Mouse (Mus musculus): ENCODE data around the gene Tnp1. TPM values are rescaled to one million over a fixed set of nuclear protein-coding genes. Genes with fewer than 3 reads are reported as not detected.

The Tnp1 gene
- polyA plus RNA-seq, 1 experiment: not detected

DNA sequence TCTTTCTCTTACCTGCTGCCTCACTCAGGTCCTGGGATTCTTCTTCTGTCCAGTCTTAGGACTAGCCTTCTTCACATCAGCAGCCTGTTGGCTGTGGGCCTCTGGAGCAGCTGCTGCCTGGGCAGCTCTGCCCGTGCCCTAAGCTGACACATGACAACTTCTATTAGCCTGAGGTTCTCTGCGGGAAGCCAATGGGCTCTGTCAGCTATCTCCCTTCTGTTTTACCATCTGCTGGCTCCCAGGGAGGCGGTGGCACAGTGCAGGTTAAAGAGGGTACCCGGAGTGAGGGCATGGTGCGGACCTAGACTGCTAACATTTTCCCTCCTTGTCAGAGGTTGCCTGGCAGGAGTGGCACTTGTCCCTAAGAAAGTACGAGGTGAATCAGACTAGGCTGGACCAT lies 39.5 kb upstream of the Tnp1 start:
- H3K4me3 ChIP-seq (ENCODE audit: low read depth, low read length): no peak overlapping the region
- no peaks in the 10 kb centered on the region for H3K36me3 ChIP-seq (ENCODE audit: control insufficient read depth, insufficient read depth, low read length, poor library complexity, severe bottlenecking)
- no peak overlapping the region for H3K27ac ChIP-seq (ENCODE audit: insufficient read depth, low read length)
- H3K27me3 ChIP-seq (ENCODE audit: control insufficient read depth, insufficient read depth, low read length, poor library complexity, severe bottlenecking): no peaks in the 10 kb centered on the region
- H3K4me1 ChIP-seq (ENCODE audit: control insufficient read depth, insufficient read depth, low read length): no peaks in the 10 kb centered on the region
- H3K9me3 ChIP-seq (replicated peaks; ENCODE audit: control insufficient read depth, insufficient read depth, low read length, poor library complexity, severe bottlenecking): no peaks in the 10 kb centered on the region
- TF ChIP-seq POLR2A (IDR thresholded peaks at IDR 0.05; ENCODE audit: insufficient read depth, low read length) (no peak), EP300 (IDR thresholded peaks at IDR 0.05; ENCODE audit: insufficient read depth, low read depth, low read length) (no peak), CTCF (IDR thresholded peaks at IDR 0.05; ENCODE audit: low read depth, low read length) (no peak)
- H3K9ac ChIP-seq (ENCODE audit: low read depth, poor library complexity, severe bottlenecking): no peak overlapping the region

DNA sequence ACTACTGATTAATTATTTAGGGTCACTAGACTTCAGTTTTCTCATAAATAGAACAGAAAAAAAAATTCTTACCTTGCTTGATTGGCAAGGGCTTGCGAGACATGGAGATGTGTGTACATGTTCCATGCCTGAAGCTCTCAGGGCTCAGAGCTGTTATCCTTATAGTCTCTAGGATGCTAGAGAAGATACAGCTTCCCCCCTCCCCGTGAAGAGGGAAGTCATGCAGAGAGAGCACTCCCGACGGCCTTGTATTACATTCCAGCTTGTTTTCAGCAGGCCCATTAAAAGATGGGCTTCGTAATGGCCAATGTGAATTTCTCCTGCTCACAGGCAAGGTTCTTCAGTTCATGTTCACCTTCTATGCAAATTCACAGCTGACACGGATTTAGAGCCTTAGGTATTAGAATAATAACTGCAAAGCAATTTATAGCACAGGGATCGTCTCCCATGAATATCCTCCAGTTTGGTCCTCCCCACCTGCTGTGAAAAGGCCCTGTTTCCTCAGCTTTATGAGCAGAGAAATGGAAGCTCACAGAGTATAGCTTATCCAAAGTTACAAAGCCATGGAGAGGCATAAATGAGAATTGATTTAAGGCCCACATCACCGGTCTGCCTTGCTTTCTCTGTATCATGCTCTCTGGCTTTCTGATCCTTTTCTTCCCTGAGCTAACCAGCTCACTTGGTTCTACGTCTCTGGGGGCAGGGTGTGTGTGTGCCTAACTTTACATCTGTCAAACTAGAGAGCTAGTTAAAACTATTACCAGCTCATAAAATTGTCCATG lies 38.0 kb upstream of the Tnp1 start:
- Histone ChIP-seq H3K4me3 (ENCODE audit: low read depth, low read length) (no peak overlapping the region), H3K4me1 (ENCODE audit: control insufficient read depth, insufficient read depth, low read length) (no peaks in the 10 kb centered on the region), H3K27ac (ENCODE audit: insufficient read depth, low read length) (no peak overlapping the region), H3K9ac (ENCODE audit: low read depth, poor library complexity, severe bottlenecking) (no peak overlapping the region), H3K27me3 (ENCODE audit: control insufficient read depth, insufficient read depth, low read length, poor library complexity, severe bottlenecking) (no peaks in the 10 kb centered on the region), H3K9me3 (replicated peaks; ENCODE audit: control insufficient read depth, insufficient read depth, low read length, poor library complexity, severe bottlenecking) (no peaks in the 10 kb centered on the region), H3K36me3 (ENCODE audit: control insufficient read depth, insufficient read depth, low read length, poor library complexity, severe bottlenecking) (no peaks in the 10 kb centered on the region)
- TF ChIP-seq CTCF (IDR thresholded peaks at IDR 0.05; ENCODE audit: low read depth, low read length): no peak
- no peak for TF ChIP-seq POLR2A (IDR thresholded peaks at IDR 0.05; ENCODE audit: insufficient read depth, low read length)
- no peak for TF ChIP-seq EP300 (IDR thresholded peaks at IDR 0.05; ENCODE audit: insufficient read depth, low read depth, low read length)

DNA sequence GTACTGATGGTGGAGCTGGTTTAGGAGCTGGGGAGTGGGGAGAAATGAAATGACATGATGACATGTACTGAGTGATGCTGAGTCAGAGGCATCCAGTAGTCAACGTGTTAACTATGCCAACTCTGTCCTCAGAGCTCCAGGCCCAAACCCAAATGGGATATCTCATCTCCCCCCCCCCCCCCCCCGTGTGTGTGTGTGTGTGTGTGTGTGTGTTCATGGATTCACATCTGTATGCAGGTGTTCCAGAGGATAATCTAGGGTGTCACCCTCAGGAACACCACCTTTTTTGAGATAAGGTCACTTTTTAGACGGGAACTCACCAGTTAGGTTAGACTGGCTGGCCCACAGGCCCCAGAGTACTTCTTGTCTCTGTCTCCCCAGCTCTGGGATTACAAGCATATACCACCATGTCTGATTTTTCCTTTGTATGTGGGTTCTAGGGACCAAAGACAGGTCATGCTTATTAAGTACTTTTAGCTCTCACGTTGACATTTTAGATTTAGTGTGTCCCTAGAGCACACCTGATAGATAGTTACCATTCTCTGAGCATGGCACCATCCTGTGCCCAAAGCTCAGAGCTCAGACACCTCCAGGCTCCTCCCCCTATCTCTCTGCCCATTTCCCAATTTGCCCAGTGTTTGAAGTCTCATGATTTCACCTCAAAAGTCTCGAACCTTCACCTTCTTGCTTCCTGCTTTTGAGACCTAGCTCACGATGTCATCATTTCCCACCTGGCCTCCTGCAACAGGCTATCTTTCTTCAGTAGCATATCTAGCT lies 31.4 kb upstream of the Tnp1 start:
- H3K4me3 ChIP-seq (ENCODE audit: low read depth, low read length): no peak overlapping the region
- TF ChIP-seq POLR2A (IDR thresholded peaks at IDR 0.05; ENCODE audit: insufficient read depth, low read length) (no peak), CTCF (IDR thresholded peaks at IDR 0.05; ENCODE audit: low read depth, low read length) (no peak), EP300 (IDR thresholded peaks at IDR 0.05; ENCODE audit: insufficient read depth, low read depth, low read length) (no peak)
- no peaks in the 10 kb centered on the region for H3K27me3 ChIP-seq (ENCODE audit: control insufficient read depth, insufficient read depth, low read length, poor library complexity, severe bottlenecking)
- no peaks in the 10 kb centered on the region for H3K4me1 ChIP-seq (ENCODE audit: control insufficient read depth, insufficient read depth, low read length)
- H3K9me3 ChIP-seq (replicated peaks; ENCODE audit: control insufficient read depth, insufficient read depth, low read length, poor library complexity, severe bottlenecking): no peaks in the 10 kb centered on the region
- H3K9ac ChIP-seq (ENCODE audit: low read depth, poor library complexity, severe bottlenecking): no peak overlapping the region
- H3K36me3 ChIP-seq (ENCODE audit: control insufficient read depth, insufficient read depth, low read length, poor library complexity, severe bottlenecking): no peaks in the 10 kb centered on the region
- H3K27ac ChIP-seq (ENCODE audit: insufficient read depth, low read length): no peak overlapping the region

DNA sequence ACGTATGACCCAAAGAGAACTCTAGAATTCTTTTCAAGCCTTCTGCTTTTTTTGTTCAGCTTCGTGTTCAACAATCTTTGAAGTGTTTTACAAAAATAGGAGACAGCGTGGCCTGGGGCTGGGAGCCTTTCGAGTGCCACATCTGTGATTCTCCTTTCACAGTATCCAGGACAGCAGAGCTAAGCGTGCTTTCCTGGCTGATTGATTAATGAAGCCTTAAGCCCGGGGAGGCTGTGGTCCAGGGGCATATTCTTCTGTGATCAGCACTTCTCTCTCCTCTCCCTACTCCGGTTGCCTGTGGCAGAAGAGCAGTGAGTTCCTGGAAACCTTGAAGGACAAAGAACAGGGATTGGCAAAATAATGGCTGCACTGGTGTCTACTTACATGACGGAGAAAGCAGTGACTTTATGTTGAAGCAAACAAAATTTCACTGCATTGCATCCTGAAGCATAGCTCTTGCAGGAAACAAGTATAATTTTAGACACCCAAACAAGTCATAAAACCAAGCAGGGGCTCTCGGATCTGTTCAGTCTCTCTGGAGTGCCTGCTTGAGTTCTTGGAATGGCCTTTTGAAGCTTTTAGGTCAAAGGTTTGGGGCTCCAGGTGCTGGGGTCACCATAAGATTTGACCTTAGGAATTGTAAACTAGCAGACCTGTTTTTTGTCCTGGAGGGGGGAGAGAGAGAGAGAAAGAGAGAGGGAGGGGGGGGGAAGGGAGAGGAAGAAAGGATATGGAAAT lies 30.4 kb upstream of the Tnp1 start:
- Histone ChIP-seq H3K27ac (ENCODE audit: insufficient read depth, low read length) (no peak overlapping the region), H3K9ac (ENCODE audit: low read depth, poor library complexity, severe bottlenecking) (no peak overlapping the region), H3K9me3 (replicated peaks; ENCODE audit: control insufficient read depth, insufficient read depth, low read length, poor library complexity, severe bottlenecking) (no peaks in the 10 kb centered on the region), H3K4me3 (ENCODE audit: low read depth, low read length) (no peak overlapping the region), H3K4me1 (ENCODE audit: control insufficient read depth, insufficient read depth, low read length) (no peaks in the 10 kb centered on the region), H3K36me3 (ENCODE audit: control insufficient read depth, insufficient read depth, low read length, poor library complexity, severe bottlenecking) (no peaks in the 10 kb centered on the region), H3K27me3 (ENCODE audit: control insufficient read depth, insufficient read depth, low read length, poor library complexity, severe bottlenecking) (no peaks in the 10 kb centered on the region)
- TF ChIP-seq EP300 (IDR thresholded peaks at IDR 0.05; ENCODE audit: insufficient read depth, low read depth, low read length) (no peak), POLR2A (IDR thresholded peaks at IDR 0.05; ENCODE audit: insufficient read depth, low read length) (no peak), CTCF (IDR thresholded peaks at IDR 0.05; ENCODE audit: low read depth, low read length) (no peak)

DNA sequence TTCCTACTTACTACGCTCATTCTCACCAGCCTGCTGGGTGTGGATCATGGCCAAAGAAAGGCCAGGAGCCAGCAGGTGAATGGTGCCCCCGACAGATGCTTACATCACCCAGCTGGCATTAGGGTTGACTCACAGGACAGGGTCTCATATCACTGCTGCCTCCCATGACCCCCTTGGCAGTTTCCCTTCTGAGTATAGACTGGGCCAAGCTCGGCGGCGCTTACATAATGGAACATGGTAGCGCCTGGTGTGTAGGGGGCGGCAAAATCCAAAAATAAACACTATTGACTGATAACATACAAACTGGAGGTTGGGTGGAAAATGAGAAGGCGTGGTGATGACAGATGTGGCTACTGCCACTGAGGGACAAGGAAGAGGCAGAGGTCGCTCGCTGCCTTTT lies 28.0 kb upstream of the Tnp1 start:
- no peaks in the 10 kb centered on the region for H3K27me3 ChIP-seq (ENCODE audit: control insufficient read depth, insufficient read depth, low read length, poor library complexity, severe bottlenecking)
- H3K9ac ChIP-seq (ENCODE audit: low read depth, poor library complexity, severe bottlenecking): no peak overlapping the region

More for the DNA sequence above, 28.0 kb upstream of the Tnp1 start:
- Histone ChIP-seq H3K36me3 (ENCODE audit: control insufficient read depth, insufficient read depth, low read length, poor library complexity, severe bottlenecking) (no peaks in the 10 kb centered on the region), H3K9me3 (replicated peaks; ENCODE audit: control insufficient read depth, insufficient read depth, low read length, poor library complexity, severe bottlenecking) (no peaks in the 10 kb centered on the region), H3K4me3 (ENCODE audit: low read depth, low read length) (no peak overlapping the region), H3K27ac (ENCODE audit: insufficient read depth, low read length) (no peak overlapping the region), H3K4me1 (ENCODE audit: control insufficient read depth, insufficient read depth, low read length) (no peaks in the 10 kb centered on the region)
- no peak for TF ChIP-seq POLR2A (IDR thresholded peaks at IDR 0.05; ENCODE audit: insufficient read depth, low read length)
- no peak for TF ChIP-seq CTCF (IDR thresholded peaks at IDR 0.05; ENCODE audit: low read depth, low read length)
- no peak for TF ChIP-seq EP300 (IDR thresholded peaks at IDR 0.05; ENCODE audit: insufficient read depth, low read depth, low read length)
